Mouse (Mus musculus): ENCODE data around the gene 1110002E22Rik.

- TF ChIP-seq POLR2A (IDR thresholded peaks at IDR 0.05; ENCODE audit: control insufficient read depth in 1 of 2, insufficient read depth in 1 of 2, low read depth in 1 of 2, low read length in 2 of 2, poor library complexity in 1 of 2) (no peak), ZMIZ1 (IDR thresholded peaks at IDR 0.05; ENCODE audit: low read depth, low read length) (no peak), CTCF (IDR thresholded peaks at IDR 0.05 in 2 of 3, conservative IDR thresholded peaks at IDR 0.05 in 1 of 3; ENCODE audit: control insufficient read depth in 1 of 3, insufficient read depth in 1 of 3, low read depth in 2 of 3, low read length in 3 of 3, poor library complexity in 1 of 3, severe bottlenecking in 1 of 3) (no peak)
Observed at GRCm38 (mm10) chr3:138119444-138120105, 54.7 kb downstream of the 1110002E22Rik start.

Measured in MEL (cell line).